Mouse (Mus musculus) kidney, postnatal 0 days (tissue): ENCODE data around the gene Rad1. TPM values are rescaled to one million over a fixed set of nuclear protein-coding genes. Genes with fewer than 3 reads are reported as not detected.
"Not testable (repeated sequence)": the region's sequence is repeated elsewhere in the genome, so short reads cannot be mapped to it uniquely, and the experiment has no call there.

ENCODE experiments used
- ATAC-seq: fragments of 200-750 bp; cut with Nextera tagmentation; replicated peaks from 2 replicates; pipeline ENCODE4 v1.8.0; 2017; ENCODE audit warnings: low read depth, moderate number of reproducible peaks, moderate TSS enrichment, moderate library complexity; ENCODE audit not compliant: low FRiP score
- DNase-seq: peaks from one replicate; pipeline ENCODE4 v3.0.0-alpha.2; 2016; ENCODE audit warnings: low spot score
- H3K27ac ChIP-seq: fragments of 300-500 bp; sonication (generic); 2 replicates; pipeline ENCODE4 v1.5.1; 2014; ENCODE audit warnings: mild to moderate bottlenecking
- H3K27me3 ChIP-seq: fragments of 300-500 bp; sonication (generic); 2 replicates; pipeline ENCODE4 v1.6.1; 2014; ENCODE audit warnings: low read length, mixed read lengths; ENCODE audit not compliant: insufficient read depth
- H3K36me3 ChIP-seq: fragments of 300-500 bp; sonication (generic); 2 replicates; pipeline ENCODE4 v1.6.1; 2014; ENCODE audit warnings: low read length, mixed read lengths; ENCODE audit not compliant: insufficient read depth
- H3K4me1 ChIP-seq: fragments of 300-500 bp; sonication (generic); replicated peaks from 2 replicates; pipeline ENCODE4 v1.6.1; 2014; ENCODE audit warnings: antibody characterized with exemption, low read length, mixed read lengths; ENCODE audit not compliant: insufficient read depth
- H3K4me2 ChIP-seq: fragments of 300-500 bp; sonication (generic); 2 replicates; pipeline ENCODE4 v1.6.1; 2014; ENCODE audit warnings: mild to moderate bottlenecking, low read length, moderate library complexity, mixed read lengths
- H3K4me3 ChIP-seq: fragments of 300-500 bp; sonication (generic); replicated peaks from 2 replicates; pipeline ENCODE4 v1.5.1; 2014; ENCODE audit warnings: low read depth, low read length
- H3K9ac ChIP-seq: fragments of 300-500 bp; sonication (generic); 2 replicates; pipeline ENCODE4 v1.6.1; 2014; ENCODE audit warnings: low read depth, low read length
- H3K9me3 ChIP-seq: fragments of 300-500 bp; sonication (generic); replicated peaks from 2 replicates; pipeline ENCODE4 v1.6.1; 2016; ENCODE audit warnings: low read length, inconsistent platforms, mixed read lengths
- CTCF ChIP-seq: IDR thresholded peaks from 2 replicates; pipeline ENCODE4 v1.5.1; 2016; ENCODE audit warnings: antibody characterized with exemption, low read depth, mild to moderate bottlenecking, moderate library complexity
- WGBS: fragments of 180-500 bp; shearing (Covaris S2); extraction: QIAGEN DNeasy Blood & Tissue Kit; methylation state at CpG from one replicate; pipeline ENCODE4 v1.1.7; 2014; 5-methylcytosine and 5-hydroxymethylcytosine counted together
- polyA plus RNA-seq: library from polyadenylated mRNA; unstranded; fragments of >200 nt; fragmentation: Nextera tagmentation; extraction: Ambion mirVana; gene quantifications from 2 replicates; pipeline ENCODE4 v1.2.1, GENCODE M21; 2015

Rad1 gene
- polyA plus RNA-seq, 1 experiment from 2014 or later = 27.1 TPM

DNA sequence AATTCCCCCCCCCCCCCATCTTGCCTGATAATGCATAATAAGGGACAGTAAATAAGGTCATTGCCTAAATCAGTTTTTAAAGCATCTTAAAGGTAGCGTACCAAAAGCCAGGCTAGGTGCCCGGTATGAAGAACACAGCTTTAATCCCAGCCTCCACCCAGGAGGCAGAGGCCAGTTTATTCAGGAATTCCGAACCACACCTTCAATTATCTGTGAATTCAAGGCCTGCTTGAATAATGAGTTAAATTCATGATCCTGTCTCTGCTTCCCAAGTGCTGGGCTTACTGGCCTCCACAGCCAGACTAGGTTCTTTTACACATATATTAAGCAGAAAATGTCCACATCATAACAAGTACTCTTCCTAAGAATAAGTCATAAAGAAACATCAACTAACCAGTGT, 14.9 kb upstream of the Rad1 start:
- Histone ChIP-seq H3K9ac (peak overlapping the region; percentile 89), H3K4me3 (peak overlapping the region; percentile 75), H3K27me3 (no peaks in the 10 kb centered on the region), H3K36me3 (peaks cover 9% of the 10 kb centered on the region; the same call in 1 of the 2 replicates), H3K4me2 (peak overlapping the region; percentile 86), H3K27ac (no peak overlapping the region), H3K9me3 (no peaks in the 10 kb centered on the region), H3K4me1 (0 out of 2 replicates have a peak, but pooled peaks cover 3% of the 10 kb centered on the region)
- DNase-seq (no peak), ATAC-seq (no peak)
- no peak for TF ChIP-seq CTCF
- 9% methylated on average over 3 of the region's 3 CpGs for WGBS

GRCm38 (mm10) chr15:10486365-10486839, 584 bp downstream of the Rad1 start:
- Histone ChIP-seq H3K4me2 (peak overlapping the region; percentile 76), H3K9ac (peak overlapping the region; percentile 92), H3K27ac (no peak overlapping the region), H3K9me3 (no peaks in the 10 kb centered on the region), H3K4me3 (peak overlapping the region; percentile 95), H3K27me3 (no peaks in the 10 kb centered on the region), H3K36me3 (0 out of 2 replicates have a peak, but pooled peaks cover 5% of the 10 kb centered on the region), H3K4me1 (no peaks in the 10 kb centered on the region; the same call in 1 of the 2 replicates)
- WGBS = under 1% methylated on average over 18 of the region's 18 CpGs
- TF ChIP-seq CTCF = no peak
- ATAC-seq = peak; percentile 7; the same call in 1 of the 2 replicates
- DNase-seq = peak; percentile 31

GRCm38 (mm10) chr15:10487246-10487645, 1.4 kb downstream of the Rad1 start:
- Histone ChIP-seq H3K27ac (peak overlapping the region; percentile 38; the same call in 1 of the 2 replicates), H3K4me1 (no peaks in the 10 kb centered on the region; the same call in 1 of the 2 replicates), H3K4me2 (peak overlapping the region; percentile 76; the same call in 1 of the 2 replicates), H3K27me3 (no peaks in the 10 kb centered on the region), H3K4me3 (no peak overlapping the region), H3K9me3 (no peaks in the 10 kb centered on the region), H3K36me3 (peaks cover 7% of the 10 kb centered on the region; the same call in 1 of the 2 replicates), H3K9ac (no peak overlapping the region)
- TF ChIP-seq CTCF = peak; percentile 27; the same call in 1 of the 2 replicates
- ATAC-seq (no peak; the same call in 1 of the 2 replicates), DNase-seq (peak; percentile 25)
- WGBS = 57% methylated on average over 2 of the region's 2 CpGs

DNA sequence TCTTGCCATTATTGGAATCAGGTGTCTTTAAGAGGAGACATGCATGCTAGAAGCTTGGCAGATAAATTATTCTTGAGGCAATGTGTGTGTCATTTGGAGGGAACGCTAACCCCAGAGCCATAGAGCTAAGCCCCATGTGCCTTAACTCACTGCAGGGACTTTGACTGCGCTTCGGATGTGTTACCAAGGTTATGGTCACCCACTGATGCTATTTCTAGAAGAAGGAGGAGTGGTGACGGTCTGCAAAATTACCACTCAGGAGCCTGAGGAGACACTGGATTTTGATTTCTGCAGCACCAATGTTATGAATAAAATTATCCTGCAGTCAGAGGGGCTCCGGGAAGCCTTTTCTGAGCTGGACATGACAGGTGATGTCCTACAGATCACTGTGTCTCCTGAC, 4.3 kb downstream of the Rad1 start:
- Histone ChIP-seq H3K9ac (no peak overlapping the region), H3K9me3 (no peaks in the 10 kb centered on the region), H3K36me3 (peaks cover 9% of the 10 kb centered on the region; the same call in 1 of the 2 replicates), H3K27me3 (no peaks in the 10 kb centered on the region), H3K4me2 (no peak overlapping the region), H3K4me1 (no peaks in the 10 kb centered on the region), H3K4me3 (no peak overlapping the region), H3K27ac (no peak overlapping the region)
- 93% methylated on average over 5 of the region's 5 CpGs for WGBS
- DNase-seq (no peak), ATAC-seq (no peak)
- TF ChIP-seq CTCF = no peak

GRCm38 (mm10) chr15:10495944-10496343, 10.1 kb downstream of the Rad1 start:
- H3K27me3 ChIP-seq = no peaks in the 10 kb centered on the region
- 93% methylated on average over 11 of the region's 11 CpGs for WGBS
- DNase-seq (no peak), ATAC-seq (no peak)
- H3K36me3 ChIP-seq = peaks cover 4% of the 10 kb centered on the region; the same call in 1 of the 2 replicates
- TF ChIP-seq CTCF = no peak
- no peak overlapping the region for H3K4me3 ChIP-seq
- no peak overlapping the region for H3K4me2 ChIP-seq
- H3K9me3 ChIP-seq = no peaks in the 10 kb centered on the region
- no peak overlapping the region for H3K27ac ChIP-seq
- no peak overlapping the region for H3K9ac ChIP-seq
- no peaks in the 10 kb centered on the region for H3K4me1 ChIP-seq

GRCm38 (mm10) chr15:10496696-10497095, 10.9 kb downstream of the Rad1 start:
- 97% methylated on average over 1 of the region's 1 CpGs for WGBS
- H3K36me3 ChIP-seq, H3K9me3 ChIP-seq, H3K9ac ChIP-seq, H3K4me3 ChIP-seq, ATAC-seq, H3K27ac ChIP-seq, H3K27me3 ChIP-seq, H3K4me2 ChIP-seq, DNase-seq, H3K4me1 ChIP-seq: not testable (repeated sequence)

DNA sequence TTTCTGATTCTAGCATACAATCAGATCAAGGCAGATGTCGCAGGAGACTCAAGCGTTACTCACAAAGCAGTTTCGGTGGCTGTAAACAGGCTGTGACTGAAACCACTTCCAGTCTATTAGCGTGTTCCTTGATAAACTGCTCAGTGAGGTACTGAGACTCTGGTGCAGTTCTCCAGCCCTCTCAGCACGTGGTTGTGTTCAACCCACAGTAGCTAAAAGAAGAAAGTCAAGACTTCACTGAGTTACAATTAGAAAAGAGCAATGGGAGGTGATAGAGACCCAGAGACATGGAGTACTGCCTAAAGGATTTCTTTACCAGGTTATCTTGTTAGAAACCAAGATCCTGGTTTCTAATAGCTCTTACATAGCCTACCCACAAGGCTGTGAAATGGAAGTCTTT, 13.8 kb downstream of the Rad1 start:
- Histone ChIP-seq H3K4me1 (no peaks in the 10 kb centered on the region), H3K27ac (no peak overlapping the region), H3K27me3 (no peaks in the 10 kb centered on the region), H3K4me3 (no peak overlapping the region), H3K36me3 (no peaks in the 10 kb centered on the region), H3K4me2 (no peak overlapping the region), H3K9ac (no peak overlapping the region), H3K9me3 (no peaks in the 10 kb centered on the region)
- ATAC-seq = no peak
- TF ChIP-seq CTCF = no peak
- DNase-seq = no peak
- WGBS = 74% methylated on average over 5 of the region's 5 CpGs
